Mouse (Mus musculus): ENCODE data around the gene Gm13889.

DNA sequence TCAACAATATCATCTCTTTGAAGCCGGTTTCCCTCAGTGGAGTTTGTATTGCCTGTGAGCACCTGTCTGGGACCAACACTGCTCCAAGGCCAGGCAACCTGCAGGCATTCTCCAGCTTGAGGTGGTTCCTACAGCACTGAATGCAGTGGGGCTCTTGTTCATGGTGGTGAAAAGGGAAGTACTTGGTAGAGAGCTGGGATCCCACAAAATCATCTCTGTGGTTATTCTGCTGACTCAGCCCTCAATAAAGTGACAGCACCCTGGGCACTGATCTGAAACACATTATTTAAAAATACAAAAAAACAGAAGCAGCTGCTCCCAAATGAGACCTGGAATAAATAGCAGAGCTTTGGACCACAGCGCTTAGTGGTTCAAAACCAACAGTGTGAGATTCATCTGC lies 31.4 kb upstream of the Gm13889 start:
- TF ChIP-seq EP300 (IDR thresholded peaks at IDR 0.05; ENCODE audit: insufficient read depth, low read depth, low read length) (no peak), CTCF (IDR thresholded peaks at IDR 0.05; ENCODE audit: low read depth, low read length) (no peak), POLR2A (IDR thresholded peaks at IDR 0.05; ENCODE audit: insufficient read depth, low read length) (no peak)

Measured in ES-Bruce4 (cell line).